Mouse (Mus musculus) effector memory CD4-positive, alpha-beta T cell, adult 7 months (primary cell): ENCODE measurements around the gene Gm8082. TPM values are rescaled to one million over a fixed set of nuclear protein-coding genes. Genes with fewer than 3 reads are reported as not detected.

ENCODE experiments used
- polyA plus RNA-seq: library from polyadenylated mRNA; unstranded; fragments of 100-300 nt; shearing (Covaris generic); gene quantifications from one replicate; pipeline ENCODE4 v1.2.1, GENCODE M21; 2017

Gene Gm8082
- not detected for polyA plus RNA-seq

DNA sequence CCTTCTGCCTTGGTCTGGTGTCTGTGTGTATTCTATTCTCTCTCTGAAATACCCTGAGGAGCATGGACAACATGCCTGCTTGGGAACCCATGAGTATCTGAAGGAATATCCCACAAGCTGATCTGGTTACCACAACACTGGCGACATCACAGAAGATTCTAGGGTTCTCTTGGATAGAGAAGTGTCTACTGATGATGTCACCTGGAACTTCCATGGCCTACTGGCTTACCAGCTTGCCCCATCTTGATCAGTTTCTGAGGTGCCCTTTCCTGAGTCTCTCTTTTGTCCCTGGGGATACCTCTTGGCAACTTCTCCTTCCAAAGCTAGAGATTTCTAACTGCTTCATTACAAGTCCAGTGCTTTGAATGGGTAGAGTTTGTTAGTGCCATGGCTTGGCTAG is at the start of gene Gm8082:
Gm8082 (minus strand) TSS at position 101 of the 400 bp plus-strand sequence.

DNA sequence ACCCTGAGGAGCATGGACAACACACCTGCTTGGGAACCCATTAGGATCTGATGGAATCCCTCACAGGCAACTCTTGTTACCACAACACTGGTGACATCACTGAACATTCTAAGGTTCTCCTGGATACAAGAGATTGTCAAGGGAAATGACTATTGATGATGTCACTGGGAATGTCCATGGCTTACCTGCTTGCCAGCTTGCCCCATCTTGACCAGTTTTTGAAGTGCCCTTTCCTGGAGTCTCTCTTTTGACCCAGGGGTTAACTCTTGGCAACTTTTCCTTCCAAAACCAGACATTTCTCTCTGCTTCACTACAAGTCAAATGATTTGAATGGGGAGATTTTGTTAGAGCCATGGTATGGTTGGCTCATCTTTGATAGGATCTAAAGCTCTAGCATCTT is 22.1 kb upstream of the Gm8082 start, which contains the start of gene Gm10376:
Gm10376 (minus strand) TSS at position 101 of the 400 bp plus-strand sequence.

Other genes starting within 250 kb of the Gm8082 start
- not detected for gene Gm3015, start 224.8 kb downstream of the Gm8082 start, polyA plus RNA-seq
- not detected for gene Gm10377, start 195.6 kb downstream of the Gm8082 start, polyA plus RNA-seq
- gene Gm21977, start 140.1 kb downstream of the Gm8082 start, polyA plus RNA-seq, result 0.41 TPM
- not detected for gene Gm10376, start 22.0 kb upstream of the Gm8082 start, polyA plus RNA-seq
- not detected for gene Gm8094, start 83.0 kb upstream of the Gm8082 start, polyA plus RNA-seq
- gene Gm8104, start 107.0 kb upstream of the Gm8082 start, polyA plus RNA-seq, result not detected
- gene Gm7233, start 186.2 kb upstream of the Gm8082 start, polyA plus RNA-seq, result not detected
- not detected for gene Gm8122, start 241.7 kb upstream of the Gm8082 start, polyA plus RNA-seq